Mouse (Mus musculus) lung, embryonic 15.5 days (tissue): ENCODE measurements around the gene Prickle4. TPM values are rescaled to one million over a fixed set of nuclear protein-coding genes. Genes with fewer than 3 reads are reported as not detected.

Experiments used
- ATAC-seq: fragments of 200-750 bp; cut with Nextera tagmentation; 2 replicates; pipeline ENCODE4 v1.8.0; 2017; ENCODE audit warnings: moderate number of reproducible peaks, borderline replicate concordance; ENCODE audit not compliant: low FRiP score, low TSS enrichment; ENCODE audit errors: extremely low read depth
- H3K27ac ChIP-seq: fragments of 300-500 bp; sonication (generic); 2 replicates; pipeline ENCODE4 v1.5.1; 2015; ENCODE audit warnings: moderate library complexity, mild to moderate bottlenecking, inconsistent platforms
- H3K27me3 ChIP-seq: fragments of 300-500 bp; sonication (generic); 2 replicates; pipeline ENCODE4 v1.6.1; 2015; ENCODE audit warnings: inconsistent platforms
- H3K36me3 ChIP-seq: fragments of 300-500 bp; sonication (generic); 2 replicates; pipeline ENCODE4 v1.6.1; 2015; ENCODE audit warnings: inconsistent platforms
- H3K4me1 ChIP-seq: fragments of 300-500 bp; sonication (generic); 2 replicates; pipeline ENCODE4 v1.6.1; 2015; ENCODE audit warnings: inconsistent platforms
- H3K4me2 ChIP-seq: fragments of 300-500 bp; sonication (generic); 2 replicates; pipeline ENCODE4 v1.6.1; 2015; ENCODE audit warnings: inconsistent platforms, mild to moderate bottlenecking, moderate library complexity
- H3K4me3 ChIP-seq: fragments of 300-500 bp; sonication (generic); 2 replicates; pipeline ENCODE4 v1.5.1; 2015; ENCODE audit warnings: mild to moderate bottlenecking, inconsistent platforms
- H3K9ac ChIP-seq: fragments of 300-500 bp; sonication (generic); 2 replicates; pipeline ENCODE4 v1.6.1; 2015; ENCODE audit warnings: inconsistent platforms
- H3K9me3 ChIP-seq: fragments of 300-500 bp; sonication (generic); 2 replicates; pipeline ENCODE4 v1.6.1; 2016; ENCODE audit warnings: inconsistent platforms
- WGBS: fragments of 180-500 bp; shearing (Covaris S2); methylation state at CpG from one replicate; pipeline ENCODE4 v1.1.7; 2015; 5-methylcytosine and 5-hydroxymethylcytosine counted together
- polyA plus RNA-seq: library from polyadenylated mRNA; unstranded; fragments of >200 nt; fragmentation: Nextera tagmentation; extraction: Ambion mirVana; gene quantifications from 2 replicates; pipeline ENCODE4 v1.2.1, GENCODE M21; 2015

The Prickle4 gene
- polyA plus RNA-seq, 1 experiment from 2014 or later, result 0.86 TPM

GRCm38 (mm10) chr17:47730633-47731575, 36.4 kb upstream of the Prickle4 start:
- Histone ChIP-seq H3K36me3 (no peaks in the 10 kb centered on the region), H3K9me3 (no peaks in the 10 kb centered on the region)
- ATAC-seq, result peak; percentile 36; the same call in 1 of the 2 replicates

GRCm38 (mm10) chr17:47726566-47726965, 32.0 kb upstream of the Prickle4 start, which contains the start of gene Pgc:
Gene Pgc, plus strand, starts transcription at chr17:47726842.
- H3K4me2 ChIP-seq, result no peak within 1 kb of the TSS; the same call in 1 of the 2 replicates
- no peaks in the 10 kb centered on the region for H3K9me3 ChIP-seq
- no peak for ATAC-seq
- H3K27ac ChIP-seq, result no peak within 1 kb of the TSS
- H3K4me3 ChIP-seq, result no peak within 1 kb of the TSS
- H3K27me3 ChIP-seq, result no peaks in the 10 kb centered on the region
- WGBS, result 53% methylated on average over 11 of the region's 11 CpGs
- 0 out of 2 replicates have a peak, but pooled peaks cover 3% of the 10 kb centered on the region for H3K4me1 ChIP-seq
- no peak within 1 kb of the TSS for H3K9ac ChIP-seq
- H3K36me3 ChIP-seq, result no peaks in the 10 kb centered on the region

More at GRCm38 (mm10) chr17:47730633-47731575, 36.4 kb upstream of the Prickle4 start:
- no peak overlapping the region for H3K4me3 ChIP-seq
- no peak overlapping the region for H3K4me2 ChIP-seq
- WGBS, result 50% methylated on average over 24 of the region's 24 CpGs
- H3K4me1 ChIP-seq, result 0 out of 2 replicates have a peak, but pooled peaks cover 3% of the 10 kb centered on the region
- H3K27ac ChIP-seq, result no peak overlapping the region
- no peaks in the 10 kb centered on the region for H3K27me3 ChIP-seq
- H3K9ac ChIP-seq, result no peak overlapping the region

DNA sequence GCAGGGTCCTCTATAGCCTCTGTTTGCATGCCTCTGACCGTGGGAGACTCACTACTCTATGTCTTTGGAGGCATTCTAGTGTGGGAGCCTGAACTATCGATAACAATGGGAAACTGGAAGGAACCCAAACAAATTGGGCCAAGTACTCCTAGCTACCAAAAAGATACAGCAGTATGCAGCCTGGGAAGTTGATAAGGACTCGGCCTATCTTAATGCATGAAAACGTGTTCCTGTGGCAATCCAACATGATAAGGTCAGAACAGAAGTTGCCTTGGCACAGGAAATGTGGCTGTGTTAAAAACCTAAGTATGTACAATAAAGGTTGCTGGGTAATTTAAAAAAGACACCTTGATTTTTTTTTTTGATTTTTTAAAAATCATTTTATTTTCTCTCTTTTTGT, 26.6 kb upstream of the Prickle4 start:
- no peaks in the 10 kb centered on the region for H3K27me3 ChIP-seq
- no peaks in the 10 kb centered on the region for H3K36me3 ChIP-seq
- no peak for ATAC-seq
- H3K4me1 ChIP-seq, result no peaks in the 10 kb centered on the region
- no peak overlapping the region for H3K4me3 ChIP-seq
- no peak overlapping the region for H3K9ac ChIP-seq
- H3K27ac ChIP-seq, result no peak overlapping the region
- no peaks in the 10 kb centered on the region for H3K9me3 ChIP-seq
- 68% methylated on average over 4 of the region's 4 CpGs for WGBS
- no peak overlapping the region for H3K4me2 ChIP-seq

DNA sequence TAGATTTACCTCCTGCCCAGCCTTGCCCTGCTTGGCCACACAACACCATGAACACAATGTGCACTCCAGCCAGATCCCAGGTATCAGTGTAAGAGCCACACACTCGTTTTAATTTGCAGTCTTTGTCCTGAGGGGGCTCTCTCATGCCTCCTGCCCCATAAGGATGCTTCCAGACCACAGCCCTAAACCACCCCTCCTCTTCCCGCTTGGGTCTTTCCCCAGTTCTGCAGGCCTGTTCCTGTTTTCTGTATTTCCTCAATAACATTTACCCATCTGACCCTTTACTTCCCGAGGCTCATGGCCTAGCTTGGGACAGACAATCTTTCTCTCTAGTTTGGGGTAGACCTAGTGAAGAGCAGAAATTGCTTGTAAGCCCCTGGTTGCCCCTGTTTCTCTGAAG, 20.5 kb upstream of the Prickle4 start:
- Histone ChIP-seq H3K9ac (no peak overlapping the region), H3K27me3 (no peaks in the 10 kb centered on the region), H3K4me2 (no peak overlapping the region), H3K4me3 (no peak overlapping the region), H3K36me3 (no peaks in the 10 kb centered on the region), H3K27ac (no peak overlapping the region), H3K9me3 (no peaks in the 10 kb centered on the region), H3K4me1 (no peaks in the 10 kb centered on the region)
- 53% methylated on average over 3 of the region's 3 CpGs for WGBS
- no peak for ATAC-seq

DNA sequence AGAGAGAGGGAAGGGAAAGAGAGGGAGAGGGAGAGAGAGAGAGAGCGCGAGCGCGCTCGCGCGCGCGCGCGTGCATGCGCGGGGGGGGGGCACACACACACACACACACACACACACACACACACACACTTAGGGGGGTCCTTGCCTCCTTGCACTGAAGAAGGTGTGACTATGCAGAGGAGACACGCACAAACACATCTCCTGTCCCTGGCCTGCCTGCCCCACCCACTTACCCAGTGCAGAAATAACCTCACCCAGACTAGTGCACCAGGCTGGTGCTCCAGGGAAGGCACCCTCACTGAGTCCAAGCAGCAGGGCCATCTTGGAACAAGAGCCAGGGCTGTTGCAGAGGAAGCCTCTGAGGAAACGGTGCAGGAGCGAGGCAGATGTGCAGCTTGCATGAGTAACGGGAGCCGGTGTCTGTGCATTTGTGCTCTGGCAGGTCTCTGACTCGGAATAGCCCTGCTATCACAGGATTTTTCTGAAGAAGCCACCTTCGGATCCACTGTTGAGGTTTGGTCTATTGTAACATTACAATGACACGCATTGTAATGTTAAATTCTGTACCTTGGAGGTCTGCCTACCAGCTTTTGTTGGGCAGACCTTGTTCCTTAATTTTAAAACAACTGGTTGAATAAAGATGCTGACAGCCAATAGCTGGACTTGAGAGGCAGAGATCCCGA, 18.5 kb upstream of the Prickle4 start:
- WGBS, result 58% methylated on average over 11 of the region's 22 CpGs
- Histone ChIP-seq H3K9ac (no peak overlapping the region), H3K27me3 (no peaks in the 10 kb centered on the region), H3K4me2 (no peak overlapping the region), H3K27ac (no peak overlapping the region), H3K9me3 (no peaks in the 10 kb centered on the region), H3K4me1 (no peaks in the 10 kb centered on the region), H3K4me3 (no peak overlapping the region), H3K36me3 (no peaks in the 10 kb centered on the region)
- no peak for ATAC-seq

DNA sequence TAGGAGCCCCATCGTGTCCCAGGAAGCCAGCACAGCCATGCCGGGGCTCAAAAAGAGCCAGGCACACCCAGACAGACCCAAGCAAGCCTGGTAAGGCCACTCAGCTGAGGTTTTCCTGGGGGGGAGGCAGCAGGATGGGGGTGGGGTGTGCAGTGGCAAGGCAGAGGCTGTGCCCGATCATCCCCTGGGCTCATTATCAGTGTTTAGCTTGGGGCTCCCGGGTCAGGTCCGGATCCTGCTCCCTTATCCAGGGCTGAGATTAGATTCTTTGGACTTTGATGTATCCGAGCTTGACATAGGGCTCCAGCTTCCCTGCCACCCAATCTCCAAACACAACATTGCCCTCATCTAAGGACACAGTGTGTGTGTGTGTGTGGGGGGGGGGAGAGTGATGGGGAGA, 17.3 kb upstream of the Prickle4 start:
- WGBS, result 36% methylated on average over 6 of the region's 6 CpGs
- Histone ChIP-seq H3K27me3 (no peaks in the 10 kb centered on the region), H3K27ac (no peak overlapping the region), H3K9me3 (no peaks in the 10 kb centered on the region), H3K4me2 (no peak overlapping the region), H3K4me1 (0 out of 2 replicates have a peak, but pooled peaks cover under 1% of the 10 kb centered on the region), H3K4me3 (no peak overlapping the region), H3K9ac (no peak overlapping the region), H3K36me3 (no peaks in the 10 kb centered on the region)
- ATAC-seq, result no peak

DNA sequence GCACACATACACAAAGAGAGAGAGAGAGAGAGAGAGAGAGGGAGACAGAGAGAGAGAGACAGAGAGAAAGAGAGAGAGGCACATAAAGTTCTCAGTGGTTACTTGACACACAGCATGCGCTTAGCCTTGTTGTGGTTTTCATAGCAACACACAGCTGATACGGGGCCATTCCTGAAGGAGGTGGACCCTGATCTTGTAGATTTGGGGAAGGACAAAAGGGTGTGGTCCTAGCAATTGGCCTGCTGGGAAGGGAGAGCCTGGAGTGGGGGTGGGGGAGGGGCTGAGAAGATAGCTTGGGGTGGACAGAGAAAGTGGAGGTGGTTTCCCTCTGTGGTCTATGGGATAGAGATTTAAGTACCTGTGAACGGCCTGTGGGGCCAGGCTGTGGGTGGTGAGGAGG, 15.5 kb upstream of the Prickle4 start:
- whole genome bisulfite sequencing, result 62% methylated on average over 3 of the region's 3 CpGs
- Histone ChIP-seq H3K4me3 (no peak overlapping the region), H3K27ac (no peak overlapping the region), H3K4me1 (peaks cover 10% of the 10 kb centered on the region; the same call in 1 of the 2 replicates), H3K27me3 (no peaks in the 10 kb centered on the region), H3K36me3 (no peaks in the 10 kb centered on the region), H3K9ac (no peak overlapping the region), H3K4me2 (no peak overlapping the region), H3K9me3 (no peaks in the 10 kb centered on the region)
- ATAC-seq, result no peak

DNA sequence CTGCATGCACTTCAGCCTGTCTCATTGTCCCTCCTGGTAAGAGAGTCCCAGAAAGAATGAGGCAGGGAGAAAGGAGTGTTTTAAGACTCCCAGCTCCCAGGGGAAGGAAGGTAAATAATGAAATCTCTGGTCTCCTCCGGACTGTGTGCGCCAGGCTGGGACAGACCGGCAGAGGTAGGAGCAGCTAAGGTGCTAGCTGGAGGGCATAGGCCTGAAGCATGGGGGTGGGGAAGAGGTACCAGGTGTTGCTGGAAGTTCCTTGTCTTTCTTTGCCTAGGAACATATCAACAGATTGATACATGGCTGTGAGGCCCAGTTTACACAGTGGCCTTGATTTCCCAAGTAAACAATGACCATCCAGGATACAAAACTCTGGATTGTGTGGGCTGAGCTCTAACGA, 14.4 kb upstream of the Prickle4 start:
- Histone ChIP-seq H3K27ac (no peak overlapping the region), H3K36me3 (no peaks in the 10 kb centered on the region), H3K27me3 (no peaks in the 10 kb centered on the region), H3K9me3 (no peaks in the 10 kb centered on the region), H3K4me1 (peaks cover 10% of the 10 kb centered on the region; the same call in 1 of the 2 replicates), H3K4me2 (no peak overlapping the region), H3K4me3 (no peak overlapping the region), H3K9ac (no peak overlapping the region)
- 44% methylated on average over 4 of the region's 4 CpGs for WGBS
- no peak for ATAC-seq

- no peak overlapping the region for H3K4me2 ChIP-seq
- no peaks in the 10 kb centered on the region for H3K9me3 ChIP-seq
- H3K4me1 ChIP-seq, result peaks cover 15% of the 10 kb centered on the region; the same call in 1 of the 2 replicates
- H3K9ac ChIP-seq, result no peak overlapping the region
- 0 out of 2 replicates have a peak, but pooled peaks cover 5% of the 10 kb centered on the region for H3K36me3 ChIP-seq
- no peak overlapping the region for H3K4me3 ChIP-seq
- no peak for ATAC-seq
- H3K27ac ChIP-seq, result no peak overlapping the region
- 70% methylated on average over 3 of the region's 3 CpGs for WGBS
- no peaks in the 10 kb centered on the region for H3K27me3 ChIP-seq
Observed at GRCm38 (mm10) chr17:47707961-47708360, 13.4 kb upstream of the Prickle4 start.

- Histone ChIP-seq H3K4me2 (no peak overlapping the region), H3K9ac (no peak overlapping the region), H3K4me3 (no peak overlapping the region), H3K27ac (no peak overlapping the region), H3K27me3 (no peaks in the 10 kb centered on the region), H3K4me1 (peaks cover 18% of the 10 kb centered on the region), H3K36me3 (0 out of 2 replicates have a peak, but pooled peaks cover 5% of the 10 kb centered on the region), H3K9me3 (no peaks in the 10 kb centered on the region)
- 42% methylated on average over 1 of the region's 1 CpGs for WGBS
- ATAC-seq, result no peak
Observed at GRCm38 (mm10) chr17:47706196-47706595, 11.7 kb upstream of the Prickle4 start.

GRCm38 (mm10) chr17:47704692-47705091, 10.2 kb upstream of the Prickle4 start:
- ATAC-seq, result no peak
- Histone ChIP-seq H3K9me3 (no peaks in the 10 kb centered on the region), H3K4me3 (no peak overlapping the region), H3K4me1 (peaks cover 29% of the 10 kb centered on the region), H3K36me3 (peaks cover 5% of the 10 kb centered on the region; the same call in 1 of the 2 replicates), H3K27ac (no peak overlapping the region), H3K4me2 (no peak overlapping the region), H3K9ac (no peak overlapping the region), H3K27me3 (no peaks in the 10 kb centered on the region)
- 71% methylated on average over 4 of the region's 4 CpGs for WGBS
